Mouse (Mus musculus) ES-Bruce4 (cell line): Measurements from ENCODE around the gene Dhcr24. TPM values are rescaled to one million over a fixed set of nuclear protein-coding genes. Genes with fewer than 3 reads are reported as not detected.

Experiments used
- H3K27ac ChIP-seq: 2 replicates; pipeline ENCODE4 v1.5.1; 2012; ENCODE audit warnings: low read length, inconsistent platforms; ENCODE audit not compliant: insufficient read depth
- H3K27me3 ChIP-seq: 2 replicates; pipeline ENCODE4 v1.6.1; 2012; ENCODE audit warnings: mild to moderate bottlenecking, low read length, inconsistent platforms; ENCODE audit not compliant: control insufficient read depth, poor library complexity, insufficient read depth, severe bottlenecking
- H3K36me3 ChIP-seq: 2 replicates; pipeline ENCODE4 v1.6.1; 2012; ENCODE audit warnings: inconsistent platforms, mild to moderate bottlenecking, low read length, moderate library complexity; ENCODE audit not compliant: control insufficient read depth, poor library complexity, insufficient read depth, severe bottlenecking
- H3K4me1 ChIP-seq: one replicate; pipeline ENCODE4 v1.8.1; 2011; ENCODE audit warnings: low read length; ENCODE audit not compliant: control insufficient read depth, insufficient read depth
- H3K4me3 ChIP-seq: 2 replicates; pipeline ENCODE4 v1.5.1; 2011; ENCODE audit warnings: low read depth, mild to moderate bottlenecking, low read length
- H3K9ac ChIP-seq: 2 replicates; pipeline ENCODE4 v1.6.1; 2012; ENCODE audit warnings: low read depth, mild to moderate bottlenecking, inconsistent platforms; ENCODE audit not compliant: poor library complexity, severe bottlenecking
- H3K9me3 ChIP-seq: replicated peaks from 2 replicates; pipeline ENCODE4 v1.6.1; 2012; ENCODE audit warnings: mild to moderate bottlenecking, low read length, inconsistent platforms; ENCODE audit not compliant: control insufficient read depth, poor library complexity, insufficient read depth, severe bottlenecking
- CTCF ChIP-seq: IDR thresholded peaks from one replicate; pipeline ENCODE4 v1.8.1; 2011; ENCODE audit warnings: low read depth, low read length
- EP300 ChIP-seq: IDR thresholded peaks from 2 replicates; pipeline ENCODE4 v1.6.1; 2011; ENCODE audit warnings: low read depth, low read length; ENCODE audit not compliant: insufficient read depth
- POLR2A ChIP-seq: IDR thresholded peaks from one replicate; pipeline ENCODE4 v1.8.1; 2011; ENCODE audit warnings: low read length; ENCODE audit not compliant: insufficient read depth
- polyA plus RNA-seq: library from polyadenylated mRNA; stranded (reverse); fragments of >200 nt; gene quantifications from 2 replicates; pipeline ENCODE4 v1.2.4, GENCODE M21; 2011; ENCODE audit warnings: low read depth; ENCODE audit not compliant: missing spikeins, insufficient read depth, insufficient read length

Gene Dhcr24
- polyA plus RNA-seq, 1 experiment: 77.5 TPM

DNA sequence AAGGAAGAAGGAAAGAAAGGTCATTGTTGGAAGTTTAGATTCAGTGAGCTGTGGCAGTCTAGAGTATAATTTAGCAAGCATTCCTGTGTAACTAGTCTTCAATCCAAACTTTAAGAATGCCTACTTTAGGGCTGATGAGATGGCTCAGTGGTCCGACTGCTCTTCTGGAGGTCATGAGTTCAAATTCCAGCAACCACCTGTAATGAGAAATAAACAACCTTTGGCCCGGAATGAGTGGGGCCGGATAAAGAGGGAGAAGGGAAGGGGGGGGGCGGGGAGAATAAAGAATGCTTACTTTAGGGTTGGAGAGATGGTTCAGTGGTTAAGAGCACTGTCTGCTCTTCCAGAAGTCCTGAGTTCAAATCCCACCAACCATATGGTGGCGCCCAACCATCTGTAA, 3.6 kb upstream of the Dhcr24 start:
- H3K9me3 ChIP-seq: no peaks in the 10 kb centered on the region
- H3K4me3 ChIP-seq: no peak overlapping the region
- H3K27me3 ChIP-seq: no peaks in the 10 kb centered on the region
- H3K27ac ChIP-seq: no peak overlapping the region
- no peaks in the 10 kb centered on the region for H3K4me1 ChIP-seq
- H3K9ac ChIP-seq: no peak overlapping the region
- no peak for TF ChIP-seq EP300
- TF ChIP-seq POLR2A: no peak
- no peak for TF ChIP-seq CTCF
- H3K36me3 ChIP-seq: no peaks in the 10 kb centered on the region

DNA sequence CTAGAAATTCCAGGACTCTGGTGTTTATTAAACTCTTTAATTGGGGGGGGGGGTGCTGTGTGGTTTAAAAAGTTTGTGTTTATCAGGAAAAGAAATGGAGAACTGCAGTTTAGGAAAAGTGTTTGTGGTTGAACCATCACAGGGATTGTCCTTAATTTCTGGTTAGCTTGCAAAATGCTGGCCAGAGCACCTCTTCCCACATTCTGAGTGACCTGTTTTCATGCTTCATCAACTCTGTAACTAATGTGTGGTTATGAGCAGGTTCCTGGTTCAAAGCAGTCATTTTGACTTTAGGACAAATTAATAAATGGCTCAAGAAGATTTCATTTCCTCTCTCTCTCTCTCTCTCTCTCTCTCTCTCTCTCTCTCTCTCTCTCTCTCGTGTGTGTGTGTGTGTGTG, 2.9 kb upstream of the Dhcr24 start:
- Histone ChIP-seq H3K36me3 (no peaks in the 10 kb centered on the region; the same call in 1 of the 2 replicates), H3K9me3 (no peaks in the 10 kb centered on the region), H3K4me1 (no peaks in the 10 kb centered on the region), H3K4me3 (no peak overlapping the region), H3K27me3 (no peaks in the 10 kb centered on the region), H3K9ac (no peak overlapping the region), H3K27ac (no peak overlapping the region)
- TF ChIP-seq CTCF (no peak), EP300 (no peak), POLR2A (no peak)

DNA sequence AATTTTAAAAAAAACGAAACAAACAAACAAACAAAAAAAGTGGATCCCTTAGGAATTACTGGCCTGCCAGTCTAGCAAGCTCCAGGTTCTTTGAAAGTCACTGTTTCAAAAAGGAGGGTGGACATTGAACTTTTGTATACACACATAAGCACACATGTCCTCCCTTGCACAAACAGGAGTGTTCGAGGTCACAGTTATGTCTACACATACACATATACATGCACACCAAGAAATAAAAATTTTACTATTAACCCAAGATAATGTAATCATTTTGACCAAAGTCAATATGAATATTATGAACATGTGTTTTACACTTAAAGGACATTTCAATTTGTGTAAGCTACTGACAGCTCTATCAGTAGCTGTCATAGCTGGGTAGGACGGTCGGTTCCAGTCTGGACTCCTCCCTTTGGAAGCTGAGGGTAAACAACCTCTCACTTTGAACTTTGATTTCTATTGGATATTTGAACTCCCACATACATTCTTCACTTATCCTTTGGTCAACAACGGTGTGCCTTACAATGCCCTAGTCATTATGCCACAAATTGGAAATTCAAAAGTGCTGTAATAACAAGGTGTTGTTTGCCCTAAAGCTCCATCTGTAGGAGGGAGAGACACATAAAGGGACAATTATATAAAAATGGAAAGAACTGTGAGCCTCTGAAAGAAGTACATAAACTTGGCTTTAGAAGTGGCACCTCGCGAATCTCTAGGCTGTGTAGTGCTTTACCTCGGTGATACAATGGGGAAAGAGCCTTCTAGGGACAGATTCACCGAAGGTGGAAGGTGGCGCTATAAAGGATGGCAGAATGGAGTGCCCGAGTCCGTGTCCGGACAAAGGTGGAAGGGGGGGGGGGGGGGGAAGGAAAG, 1.3 kb upstream of the Dhcr24 start:
- H3K27ac ChIP-seq: no peak overlapping the region
- H3K4me3 ChIP-seq: no peak overlapping the region
- peak overlapping the region; percentile 84 for H3K9ac ChIP-seq

DNA sequence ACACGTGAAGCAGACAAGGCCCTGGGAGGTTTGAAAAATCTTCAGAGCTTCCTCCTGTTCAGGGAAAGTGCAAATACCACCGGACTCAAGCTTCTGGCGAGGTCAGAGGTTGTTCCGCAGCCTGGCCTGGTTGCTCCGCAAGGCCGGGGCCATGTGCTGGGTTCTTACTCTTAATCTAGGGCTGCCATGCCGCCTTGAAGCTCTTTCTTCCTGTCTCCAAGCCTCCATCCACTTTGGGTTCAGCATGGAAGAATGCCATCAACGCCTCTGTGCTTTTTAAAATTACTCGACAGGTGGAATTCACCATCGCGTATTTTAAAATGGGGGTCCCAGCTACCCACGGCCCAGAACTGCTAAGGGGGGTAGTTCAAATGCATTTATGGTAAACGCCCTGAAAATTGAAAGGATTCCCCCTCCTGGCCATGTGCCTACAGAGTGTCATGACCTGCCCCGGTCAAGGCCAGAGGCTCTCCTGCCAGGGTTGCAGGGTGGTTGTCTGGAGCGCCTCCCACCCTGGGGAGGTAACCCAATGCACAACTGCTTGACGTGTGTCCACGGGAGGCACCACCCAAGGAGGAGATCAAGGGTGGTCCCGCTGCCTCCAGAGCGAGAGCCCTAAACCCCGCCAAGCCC, 509 bp upstream of the Dhcr24 start:
- Histone ChIP-seq H3K27ac (peak overlapping the region; percentile 56), H3K36me3 (peaks cover 19% of the 10 kb centered on the region), H3K9ac (peak overlapping the region; percentile 84), H3K4me1 (no peaks in the 10 kb centered on the region), H3K4me3 (peak overlapping the region; percentile 71), H3K9me3 (no peaks in the 10 kb centered on the region), H3K27me3 (no peaks in the 10 kb centered on the region)
- TF ChIP-seq CTCF (no peak), EP300 (no peak), POLR2A (peak; percentile 68)

More for the DNA sequence above, 1.3 kb upstream of the Dhcr24 start:
- TF ChIP-seq CTCF: no peak
- no peak for TF ChIP-seq EP300
- no peak for TF ChIP-seq POLR2A
- Histone ChIP-seq H3K9me3 (no peaks in the 10 kb centered on the region), H3K36me3 (peaks cover 11% of the 10 kb centered on the region), H3K4me1 (no peaks in the 10 kb centered on the region), H3K27me3 (no peaks in the 10 kb centered on the region)

DNA sequence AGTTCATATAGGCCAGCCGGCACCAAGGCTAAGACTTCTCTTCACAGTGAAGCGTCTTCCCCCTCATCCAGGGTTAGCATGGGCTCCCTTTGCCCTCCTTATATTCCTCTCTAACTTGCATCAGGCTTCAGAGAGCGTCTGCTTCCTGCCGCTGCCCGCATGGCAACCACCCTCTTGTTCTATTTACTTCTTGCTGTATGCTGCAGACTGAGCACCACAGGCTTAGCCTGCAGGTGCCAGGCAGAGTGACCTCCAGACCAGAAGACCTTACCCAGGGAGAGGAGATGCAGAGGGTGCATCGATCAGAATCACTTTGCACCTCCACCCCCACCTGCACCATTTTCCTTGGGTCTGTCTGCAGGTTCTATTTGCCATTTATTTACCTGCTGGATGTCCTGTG, 1.2 kb downstream of the Dhcr24 start:
- Histone ChIP-seq H3K4me3 (peak overlapping the region; percentile 96), H3K27me3 (no peaks in the 10 kb centered on the region), H3K9me3 (no peaks in the 10 kb centered on the region), H3K36me3 (peaks cover 35% of the 10 kb centered on the region), H3K9ac (peak overlapping the region; percentile 84), H3K4me1 (no peaks in the 10 kb centered on the region), H3K27ac (no peak overlapping the region)
- TF ChIP-seq CTCF: no peak
- no peak for TF ChIP-seq POLR2A
- TF ChIP-seq EP300: no peak
